Mouse (Mus musculus) forebrain, embryonic 12.5 days (tissue): ENCODE measurements at regions not wholly inside any gene's neighbourhood (a gene's known extent, or its start where the extent isn't known, plus 50 kb on each side); places are given as distances from the start of the nearest gene placed in this dataset.

ENCODE experiments used
- ATAC-seq: fragments of 200-750 bp; cut with Nextera tagmentation; 2 replicates; pipeline ENCODE4 v1.8.0; 2017; ENCODE audit warnings: moderate TSS enrichment; ENCODE audit not compliant: low FRiP score
- H3K27ac ChIP-seq: fragments of 300-500 bp; sonication (generic); 2 replicates; pipeline ENCODE4 v1.5.1; 2016; ENCODE audit warnings: mild to moderate bottlenecking
- H3K27me3 ChIP-seq: fragments of 300-500 bp; sonication (generic); 2 replicates; pipeline ENCODE4 v1.6.1; 2016; ENCODE audit warnings: mild to moderate bottlenecking
- H3K36me3 ChIP-seq: fragments of 300-500 bp; sonication (generic); replicated peaks from 2 replicates; pipeline ENCODE4 v1.6.1; 2016; ENCODE audit warnings: mild to moderate bottlenecking
- H3K4me1 ChIP-seq: fragments of 300-500 bp; sonication (generic); 2 replicates; pipeline ENCODE4 v1.6.1; 2016
- H3K4me2 ChIP-seq: fragments of 300-500 bp; sonication (generic); 2 replicates; pipeline ENCODE4 v1.6.1; 2016; ENCODE audit warnings: mild to moderate bottlenecking, moderate library complexity
- H3K4me3 ChIP-seq: fragments of 300-500 bp; sonication (generic); replicated peaks from 2 replicates; pipeline ENCODE4 v1.5.1; 2016; ENCODE audit warnings: mild to moderate bottlenecking
- H3K9ac ChIP-seq: fragments of 300-500 bp; sonication (generic); 2 replicates; pipeline ENCODE4 v1.6.1; 2016; ENCODE audit warnings: mild to moderate bottlenecking
- H3K9me3 ChIP-seq: fragments of 300-500 bp; sonication (generic); 2 replicates; pipeline ENCODE4 v1.6.1; 2016
- WGBS: fragments of 180-500 bp; shearing (Covaris S2); methylation state at CpG from one replicate; pipeline ENCODE4 v1.1.7; 2016; 5-methylcytosine and 5-hydroxymethylcytosine counted together

DNA sequence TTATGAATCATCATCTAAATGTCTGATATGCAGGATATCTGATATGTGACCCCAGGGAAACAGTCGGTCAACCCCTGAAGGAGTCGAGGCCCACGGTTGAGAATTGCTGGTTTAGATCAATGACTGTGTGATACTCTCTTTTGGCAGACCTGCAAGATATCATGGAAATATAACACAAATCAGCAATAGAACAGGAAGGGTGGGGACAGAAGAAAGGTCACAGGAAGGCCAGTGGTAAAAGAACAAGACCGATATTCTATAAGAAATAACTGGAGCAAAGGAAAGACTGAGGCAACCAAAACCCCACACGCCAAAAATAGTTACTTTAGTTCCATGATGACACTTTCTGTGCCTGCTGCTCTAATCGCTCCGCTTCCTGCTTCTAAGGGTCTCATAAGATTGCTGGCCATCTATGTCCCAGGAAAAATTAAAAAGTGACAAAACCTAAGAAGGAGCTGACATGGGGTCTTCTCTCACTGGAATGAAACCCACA lies 103.2 kb downstream of the Nfkbiz start:
- H3K4me1 ChIP-seq: no peaks in the 10 kb centered on the region
- 96% methylated on average over 7 of the region's 7 CpGs for WGBS
- H3K9ac ChIP-seq: no peak overlapping the region
- no peaks in the 10 kb centered on the region for H3K36me3 ChIP-seq
- no peak overlapping the region for H3K27ac ChIP-seq
- no peak overlapping the region for H3K4me3 ChIP-seq
- no peak overlapping the region for H3K4me2 ChIP-seq
- ATAC-seq: no peak
- H3K9me3 ChIP-seq: no peaks in the 10 kb centered on the region
- H3K27me3 ChIP-seq: no peaks in the 10 kb centered on the region

DNA sequence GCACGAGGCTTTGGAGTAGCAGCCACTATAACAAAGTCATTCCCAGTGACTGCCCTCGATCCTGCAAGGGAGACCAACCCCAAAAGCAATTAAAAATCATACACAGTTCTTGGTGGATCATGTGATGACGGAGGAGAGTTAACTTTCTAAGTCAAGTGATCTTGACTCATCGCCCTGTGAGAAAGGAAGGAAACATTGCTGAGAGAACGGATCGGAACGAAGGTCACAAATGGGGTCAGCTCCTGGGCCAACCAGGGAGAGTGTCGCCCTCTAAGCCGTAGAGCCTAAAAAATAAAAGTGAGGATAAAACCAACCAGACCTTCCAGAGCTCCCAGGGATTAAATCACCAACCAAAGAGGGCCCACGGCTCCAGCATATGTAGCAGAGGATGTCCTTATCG lies 104.4 kb downstream of the Nfkbiz start:
- ATAC-seq: no peak
- H3K4me3 ChIP-seq: no peak overlapping the region
- H3K9ac ChIP-seq: no peak overlapping the region
- no peaks in the 10 kb centered on the region for H3K36me3 ChIP-seq
- 85% methylated on average over 11 of the region's 11 CpGs for WGBS
- H3K27me3 ChIP-seq: no peaks in the 10 kb centered on the region
- no peaks in the 10 kb centered on the region for H3K4me1 ChIP-seq
- H3K4me2 ChIP-seq: no peak overlapping the region
- H3K9me3 ChIP-seq: no peaks in the 10 kb centered on the region
- H3K27ac ChIP-seq: no peak overlapping the region

DNA sequence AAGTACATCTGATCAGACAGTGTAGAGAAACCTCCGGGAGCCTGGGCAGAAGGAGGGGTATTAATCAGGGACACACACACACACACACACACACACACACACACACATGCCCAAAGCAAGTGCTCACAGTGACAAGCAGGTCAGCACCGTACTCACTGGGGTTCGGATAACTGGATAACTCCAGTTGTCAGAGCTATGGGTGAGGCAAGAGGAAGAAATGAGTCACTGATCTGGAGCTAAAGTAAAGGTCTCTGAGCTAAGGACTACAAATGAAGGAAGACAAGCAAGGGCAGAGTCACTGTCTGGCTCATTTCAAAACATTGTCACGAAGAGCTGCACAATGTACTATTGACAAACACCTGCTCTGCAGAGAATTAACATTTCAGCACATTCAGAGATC lies 104.9 kb downstream of the Nfkbiz start:
- ATAC-seq: no peak
- H3K9ac ChIP-seq: no peak overlapping the region
- no peaks in the 10 kb centered on the region for H3K9me3 ChIP-seq
- no peak overlapping the region for H3K4me2 ChIP-seq
- WGBS: 66% methylated on average over 4 of the region's 4 CpGs
- H3K27ac ChIP-seq: no peak overlapping the region
- no peaks in the 10 kb centered on the region for H3K27me3 ChIP-seq
- H3K4me1 ChIP-seq: no peaks in the 10 kb centered on the region
- no peaks in the 10 kb centered on the region for H3K36me3 ChIP-seq
- no peak overlapping the region for H3K4me3 ChIP-seq

DNA sequence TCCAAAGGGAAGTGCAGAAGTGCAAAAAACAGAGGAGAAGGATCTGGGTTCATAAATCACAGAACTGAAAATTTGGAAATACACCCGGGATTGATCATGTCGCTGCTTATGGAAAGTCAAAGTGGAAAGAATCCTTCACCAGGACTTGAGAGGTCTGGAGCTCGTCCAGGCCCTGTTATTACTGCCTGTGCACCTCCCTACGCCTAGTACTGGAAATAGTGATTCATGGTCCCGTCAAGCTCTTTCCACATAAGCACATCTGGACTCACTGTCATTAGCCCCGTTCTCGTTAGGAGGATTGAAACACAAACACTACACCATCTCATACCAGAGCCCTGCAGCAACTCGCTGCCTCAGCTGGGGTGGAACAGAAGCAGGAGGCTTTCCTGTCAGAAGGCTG lies 107.7 kb downstream of the Nfkbiz start:
- no peak overlapping the region for H3K4me2 ChIP-seq
- H3K27ac ChIP-seq: no peak overlapping the region
- 84% methylated on average over 8 of the region's 8 CpGs for WGBS
- ATAC-seq: no peak
- H3K9ac ChIP-seq: no peak overlapping the region
- H3K4me1 ChIP-seq: no peaks in the 10 kb centered on the region
- no peaks in the 10 kb centered on the region for H3K36me3 ChIP-seq
- H3K27me3 ChIP-seq: no peaks in the 10 kb centered on the region
- no peaks in the 10 kb centered on the region for H3K9me3 ChIP-seq
- H3K4me3 ChIP-seq: no peak overlapping the region

DNA sequence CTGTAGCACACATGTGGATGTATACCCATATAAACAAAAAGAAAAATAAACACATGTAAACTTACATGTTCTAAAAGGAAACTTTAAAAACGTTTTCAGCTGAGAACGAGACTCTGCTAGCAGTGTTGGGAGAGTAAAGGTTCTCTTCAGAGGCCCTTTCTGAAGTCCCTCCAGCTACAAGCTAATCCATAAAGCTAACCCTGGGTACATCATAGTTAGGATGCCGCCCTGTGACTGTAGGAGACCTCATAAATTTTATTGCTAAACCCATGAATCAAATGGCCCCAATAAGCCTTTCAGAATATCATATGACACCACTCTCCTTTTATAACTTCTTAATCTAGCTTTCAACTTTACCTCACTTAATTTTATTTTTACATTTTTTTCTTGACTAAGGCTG lies 112.2 kb downstream of the Nfkbiz start:
- Histone ChIP-seq H3K9ac (no peak overlapping the region), H3K9me3 (no peaks in the 10 kb centered on the region), H3K4me1 (no peaks in the 10 kb centered on the region), H3K36me3 (no peaks in the 10 kb centered on the region), H3K27me3 (no peaks in the 10 kb centered on the region), H3K27ac (no peak overlapping the region), H3K4me2 (no peak overlapping the region), H3K4me3 (no peak overlapping the region)
- no peak for ATAC-seq
- WGBS: 74% methylated on average over 3 of the region's 3 CpGs

DNA sequence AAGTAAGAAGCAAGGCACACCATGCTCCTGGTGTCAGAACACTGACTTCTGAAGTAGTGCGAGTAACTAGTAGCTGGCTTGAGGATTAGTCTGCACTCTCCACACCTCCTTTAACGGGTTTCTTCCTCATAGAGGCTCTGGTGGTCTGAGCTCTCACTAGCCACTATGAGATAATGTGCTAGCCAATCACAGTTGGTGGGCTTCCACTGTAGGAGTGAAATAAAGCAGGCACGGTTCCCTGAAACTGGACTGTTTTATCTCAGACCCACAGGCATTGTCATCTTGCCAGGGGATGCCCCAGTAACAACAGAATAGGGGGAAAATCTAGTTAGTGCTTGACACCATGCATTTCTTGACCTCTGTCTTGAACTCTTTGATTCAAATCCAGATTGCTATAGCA lies 118.3 kb downstream of the Nfkbiz start:
- H3K9ac ChIP-seq: no peak overlapping the region
- WGBS: 65% methylated on average over 3 of the region's 3 CpGs
- no peaks in the 10 kb centered on the region for H3K9me3 ChIP-seq
- H3K4me2 ChIP-seq: no peak overlapping the region
- no peak for ATAC-seq
- H3K4me3 ChIP-seq: no peak overlapping the region
- H3K4me1 ChIP-seq: no peaks in the 10 kb centered on the region
- no peaks in the 10 kb centered on the region for H3K36me3 ChIP-seq
- H3K27ac ChIP-seq: no peak overlapping the region
- H3K27me3 ChIP-seq: no peaks in the 10 kb centered on the region

DNA sequence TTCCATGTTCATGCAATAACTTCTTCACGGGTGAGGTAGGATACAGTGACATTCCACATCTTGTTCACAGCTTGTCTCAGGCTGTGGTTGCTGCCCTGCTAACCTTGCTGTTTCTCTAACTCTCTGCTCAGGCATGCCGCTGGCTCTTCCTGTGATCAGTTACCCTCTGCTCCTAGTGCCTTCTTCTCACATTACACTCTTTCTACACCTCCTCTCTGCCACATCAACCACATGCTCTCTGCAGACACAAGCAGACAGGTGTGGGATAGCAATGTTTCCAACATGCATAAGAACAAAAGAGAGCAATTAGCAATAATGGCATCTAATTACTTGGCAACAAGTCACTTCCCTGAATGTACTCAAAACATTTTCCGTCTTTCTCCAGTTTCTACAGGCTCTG lies 128.7 kb downstream of the Nfkbiz start:
- no peaks in the 10 kb centered on the region for H3K9me3 ChIP-seq
- no peaks in the 10 kb centered on the region for H3K4me1 ChIP-seq
- no peak overlapping the region for H3K27ac ChIP-seq
- H3K4me3 ChIP-seq: no peak overlapping the region
- H3K36me3 ChIP-seq: no peaks in the 10 kb centered on the region
- no peak overlapping the region for H3K4me2 ChIP-seq
- no peak overlapping the region for H3K9ac ChIP-seq
- 61% methylated on average over 3 of the region's 3 CpGs for WGBS
- H3K27me3 ChIP-seq: no peaks in the 10 kb centered on the region
- no peak for ATAC-seq

DNA sequence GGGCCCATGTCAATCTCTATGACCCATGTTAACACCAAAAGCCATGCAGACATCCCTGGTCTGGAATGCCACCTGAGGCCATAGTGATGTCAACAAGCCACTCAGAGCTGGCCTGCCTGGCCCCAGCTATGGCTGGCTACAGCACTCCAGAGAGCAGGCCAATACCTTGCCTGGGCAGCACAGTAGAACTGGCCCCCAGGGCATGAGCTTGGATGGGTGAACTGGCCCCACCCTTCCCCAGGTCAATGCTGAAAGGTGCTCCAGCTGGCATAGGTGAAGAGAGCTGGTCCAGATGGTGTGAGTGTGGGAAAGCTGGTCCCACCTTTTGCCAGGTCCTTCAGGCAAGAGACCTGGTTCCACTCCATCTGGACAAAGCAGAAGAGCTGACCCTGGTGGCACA lies 132.2 kb downstream of the Nfkbiz start:
- H3K9ac ChIP-seq: no peak overlapping the region
- H3K27me3 ChIP-seq: no peaks in the 10 kb centered on the region
- H3K27ac ChIP-seq: no peak overlapping the region
- no peaks in the 10 kb centered on the region for H3K9me3 ChIP-seq
- no peaks in the 10 kb centered on the region for H3K36me3 ChIP-seq
- no peak for ATAC-seq
- no peaks in the 10 kb centered on the region for H3K4me1 ChIP-seq
- no peak overlapping the region for H3K4me3 ChIP-seq
- H3K4me2 ChIP-seq: no peak overlapping the region

DNA sequence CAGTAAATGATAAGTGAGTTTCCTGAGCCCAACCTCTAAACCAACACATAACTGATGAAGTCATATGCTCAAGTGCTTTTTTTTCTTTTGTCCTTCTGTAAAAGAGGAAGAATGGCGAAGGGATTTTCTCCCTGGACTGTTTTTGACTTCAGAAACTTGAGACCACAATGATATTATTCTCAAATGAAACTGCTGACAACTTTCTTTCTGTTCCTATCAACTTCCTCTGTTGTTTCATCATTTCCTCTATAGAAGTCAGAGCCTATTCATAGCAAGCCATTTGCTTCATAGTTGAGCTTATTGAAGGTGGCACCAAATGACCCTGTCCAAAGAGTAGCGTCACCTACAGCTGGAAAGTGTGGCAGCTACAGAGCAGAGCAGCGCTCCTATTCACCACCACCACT lies 140.2 kb downstream of the Nfkbiz start:
- H3K27ac ChIP-seq: no peak overlapping the region
- no peaks in the 10 kb centered on the region for H3K9me3 ChIP-seq
- 89% methylated on average over 3 of the region's 3 CpGs for WGBS
- no peak overlapping the region for H3K4me2 ChIP-seq
- H3K36me3 ChIP-seq: no peaks in the 10 kb centered on the region
- H3K4me1 ChIP-seq: no peaks in the 10 kb centered on the region; the same call in 1 of the 2 replicates
- no peak overlapping the region for H3K4me3 ChIP-seq
- no peak overlapping the region for H3K9ac ChIP-seq
- no peak for ATAC-seq
- H3K27me3 ChIP-seq: no peaks in the 10 kb centered on the region

DNA sequence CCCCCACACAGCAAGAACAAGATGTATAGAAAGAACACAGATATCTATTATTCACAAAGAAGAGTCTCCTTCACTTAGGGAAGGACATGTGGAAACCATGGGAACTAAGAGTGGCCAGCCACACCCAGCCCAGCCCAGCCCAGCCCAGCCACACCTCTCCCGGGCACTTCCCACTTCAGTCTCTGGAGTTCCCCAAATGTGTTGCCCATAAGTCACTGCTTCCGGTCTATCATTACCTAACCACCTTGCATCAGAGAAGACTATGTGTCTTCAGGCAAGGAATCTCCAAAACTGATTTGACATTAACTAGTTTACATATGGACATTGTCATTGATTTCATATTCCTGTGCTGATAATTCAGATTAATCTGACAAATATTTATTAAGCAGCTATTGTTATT lies 147.6 kb downstream of the Nfkbiz start:
- no peaks in the 10 kb centered on the region for H3K4me1 ChIP-seq
- H3K27me3 ChIP-seq: no peaks in the 10 kb centered on the region
- 89% methylated on average over 2 of the region's 2 CpGs for WGBS

DNA sequence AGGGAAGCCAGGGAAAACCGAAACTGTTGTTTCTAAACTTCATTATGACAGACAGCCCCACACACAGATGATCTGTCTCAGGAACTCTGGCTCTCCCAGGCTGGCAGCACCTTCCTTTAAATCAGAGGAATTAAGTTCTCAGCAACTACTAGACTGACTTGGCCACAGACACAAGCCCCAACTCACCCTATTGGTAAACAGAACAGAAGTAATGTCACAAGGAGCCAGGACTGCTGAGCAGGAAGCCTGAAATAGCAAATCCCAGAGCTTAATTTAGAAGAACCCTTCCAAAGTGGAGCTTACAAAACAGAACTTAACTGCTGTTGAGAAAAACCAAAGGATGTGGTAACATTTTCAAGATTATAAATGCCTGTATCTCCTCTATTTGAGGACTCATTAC lies 174.8 kb downstream of the Nfkbiz start:
- Histone ChIP-seq H3K4me1 (no peaks in the 10 kb centered on the region), H3K4me3 (no peak overlapping the region), H3K4me2 (no peak overlapping the region), H3K9ac (no peak overlapping the region), H3K9me3 (no peaks in the 10 kb centered on the region), H3K27me3 (no peaks in the 10 kb centered on the region), H3K27ac (no peak overlapping the region), H3K36me3 (no peaks in the 10 kb centered on the region)
- 91% methylated on average over 1 of the region's 1 CpGs for WGBS
- no peak for ATAC-seq

More for the DNA sequence above, 147.6 kb downstream of the Nfkbiz start:
- Histone ChIP-seq H3K9me3 (no peaks in the 10 kb centered on the region), H3K36me3 (no peaks in the 10 kb centered on the region), H3K4me2 (no peak overlapping the region), H3K4me3 (no peak overlapping the region), H3K27ac (no peak overlapping the region), H3K9ac (no peak overlapping the region)
- no peak for ATAC-seq

DNA sequence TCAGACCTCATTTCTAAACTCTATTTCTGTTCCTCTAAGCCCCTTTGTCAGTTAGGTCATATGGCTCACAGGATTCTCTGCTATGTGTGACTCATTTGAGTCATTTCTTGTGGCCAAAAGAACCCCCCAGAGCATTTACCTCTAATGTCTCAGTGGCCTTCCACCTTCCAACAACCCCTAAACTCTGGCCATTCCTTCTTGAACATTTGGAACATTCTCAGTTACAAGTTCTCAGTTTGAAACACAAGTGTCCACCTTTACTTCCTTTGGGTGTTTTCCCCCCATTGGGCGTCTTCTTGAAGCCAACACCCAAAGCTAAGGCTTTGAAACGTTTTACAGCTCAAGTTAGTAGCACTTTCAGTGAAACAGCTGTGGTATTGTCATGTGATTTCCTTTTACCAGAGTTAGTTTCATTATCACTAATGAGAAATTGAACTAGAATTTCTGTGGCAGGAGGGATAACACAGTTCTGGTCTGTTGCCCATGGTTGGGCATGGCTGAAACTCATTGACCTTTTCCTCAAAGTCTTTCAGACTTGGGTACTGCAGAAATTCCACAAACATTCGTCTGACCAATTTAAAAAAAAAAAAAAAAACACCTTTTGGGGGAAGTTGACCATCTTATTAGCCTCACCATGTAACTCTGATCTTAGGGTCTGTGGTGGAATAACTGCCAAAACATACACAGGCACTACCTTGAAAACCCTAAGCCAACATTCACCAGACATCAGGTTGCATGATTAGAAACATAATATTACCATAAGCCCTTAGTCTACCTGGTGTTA lies 201.8 kb downstream of the Nfkbiz start:
- Histone ChIP-seq H3K9ac (no peak overlapping the region), H3K27me3 (no peaks in the 10 kb centered on the region), H3K27ac (no peak overlapping the region), H3K4me3 (no peak overlapping the region), H3K36me3 (no peaks in the 10 kb centered on the region), H3K4me1 (no peaks in the 10 kb centered on the region), H3K9me3 (no peaks in the 10 kb centered on the region), H3K4me2 (no peak overlapping the region)
- no peak for ATAC-seq
- WGBS: 68% methylated on average over 3 of the region's 3 CpGs

DNA sequence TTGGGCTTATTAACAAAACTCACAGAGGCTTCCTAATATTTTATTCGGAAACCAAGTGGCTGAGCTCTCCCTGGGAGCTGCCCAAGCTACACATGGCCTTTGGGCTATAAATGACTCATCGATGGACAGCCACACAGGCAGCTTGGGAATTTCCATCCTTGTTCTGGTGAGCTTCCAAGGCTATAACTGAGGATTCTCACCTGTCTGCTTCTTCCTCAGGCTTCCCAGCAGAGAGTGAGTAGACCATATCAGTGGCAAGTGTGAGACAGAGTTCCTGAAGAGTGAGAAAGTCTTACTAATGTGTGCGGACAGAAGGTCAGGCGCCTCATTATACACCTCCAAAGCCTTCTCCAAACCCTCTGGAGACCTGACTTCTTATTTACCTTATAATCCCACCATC lies 202.5 kb downstream of the Nfkbiz start:
- no peak for ATAC-seq
- Histone ChIP-seq H3K27me3 (no peaks in the 10 kb centered on the region), H3K36me3 (no peaks in the 10 kb centered on the region)

More for the DNA sequence above, 202.5 kb downstream of the Nfkbiz start:
- no peaks in the 10 kb centered on the region for H3K4me1 ChIP-seq
- WGBS: 99% methylated on average over 4 of the region's 4 CpGs
- H3K9ac ChIP-seq: no peak overlapping the region
- no peak overlapping the region for H3K27ac ChIP-seq
- no peaks in the 10 kb centered on the region for H3K9me3 ChIP-seq
- H3K4me2 ChIP-seq: no peak overlapping the region
- H3K4me3 ChIP-seq: no peak overlapping the region
